Mouse (Mus musculus): ENCODE results near the gene Gsk3b. TPM values are rescaled to one million over a fixed set of nuclear protein-coding genes. Genes with fewer than 3 reads are reported as not detected.

The Gsk3b gene
- polyA plus RNA-seq, 1 experiment from 2014 or later, result 197 TPM

GRCm38 (mm10) chr16:38255927-38256326 lies 167.1 kb downstream of the Gsk3b start:
- Histone ChIP-seq H3K27ac (replicated peaks; ENCODE audit: low read depth, low read length) (no peak overlapping the region), H3K4me1 (ENCODE audit: control insufficient read depth, insufficient read depth, low read length) (no peaks in the 10 kb centered on the region), H3K36me3 (ENCODE audit: control insufficient read depth, insufficient read depth, low read length) (no peaks in the 10 kb centered on the region), H3K9me3 (ENCODE audit: control insufficient read depth, low read length) (no peaks in the 10 kb centered on the region), H3K9ac (replicated peaks; ENCODE audit: low read length) (no peak overlapping the region), H3K4me2 (ENCODE audit: low read length) (no peak overlapping the region), H3K27me3 (ENCODE audit: control insufficient read depth, insufficient read depth, low read length) (no peaks in the 10 kb centered on the region), H3K4me3 (replicated peaks; ENCODE audit: low read depth, low read length) (no peak overlapping the region)
- ATAC-seq (ENCODE audit: low FRiP score, low TSS enrichment) (no peak), DNase-seq (no peak)
- WGBS, result 93% methylated on average over 9 of the region's 9 CpGs

- H3K9me3 ChIP-seq (ENCODE audit: control insufficient read depth, low read length), result no peaks in the 10 kb centered on the region
- H3K27ac ChIP-seq (replicated peaks; ENCODE audit: low read depth, low read length), result no peak overlapping the region
- H3K4me3 ChIP-seq (replicated peaks; ENCODE audit: low read depth, low read length), result no peak overlapping the region
- ATAC-seq (ENCODE audit: low FRiP score, low TSS enrichment), result no peak
- no peaks in the 10 kb centered on the region for H3K27me3 ChIP-seq (ENCODE audit: control insufficient read depth, insufficient read depth, low read length)
- H3K9ac ChIP-seq (replicated peaks; ENCODE audit: low read length), result no peak overlapping the region
- WGBS, result 86% methylated on average over 3 of the region's 3 CpGs
- no peak overlapping the region for H3K4me2 ChIP-seq (ENCODE audit: low read length)
- H3K4me1 ChIP-seq (ENCODE audit: control insufficient read depth, insufficient read depth, low read length), result peaks cover 5% of the 10 kb centered on the region; the same call in 1 of the 2 replicates
- DNase-seq, result no peak
- H3K36me3 ChIP-seq (ENCODE audit: control insufficient read depth, insufficient read depth, low read length), result no peaks in the 10 kb centered on the region
These were observed 182.8 kb downstream of the Gsk3b start for GRCm38 (mm10) chr16:38271601-38272000.

GRCm38 (mm10) chr16:38272483-38272882 lies 183.7 kb downstream of the Gsk3b start:
- Histone ChIP-seq H3K9me3 (ENCODE audit: control insufficient read depth, low read length) (no peaks in the 10 kb centered on the region), H3K4me2 (ENCODE audit: low read length) (no peak overlapping the region), H3K27me3 (ENCODE audit: control insufficient read depth, insufficient read depth, low read length) (no peaks in the 10 kb centered on the region), H3K9ac (replicated peaks; ENCODE audit: low read length) (no peak overlapping the region), H3K4me1 (ENCODE audit: control insufficient read depth, insufficient read depth, low read length) (peaks cover 5% of the 10 kb centered on the region; the same call in 1 of the 2 replicates), H3K36me3 (ENCODE audit: control insufficient read depth, insufficient read depth, low read length) (no peaks in the 10 kb centered on the region), H3K27ac (replicated peaks; ENCODE audit: low read depth, low read length) (no peak overlapping the region), H3K4me3 (replicated peaks; ENCODE audit: low read depth, low read length) (no peak overlapping the region)
- ATAC-seq (ENCODE audit: low FRiP score, low TSS enrichment), result no peak; the same call in 1 of the 2 replicates
- peak; percentile 69 for DNase-seq
- WGBS, result 26% methylated on average over 5 of the region's 5 CpGs

- H3K4me1 ChIP-seq (ENCODE audit: control insufficient read depth, insufficient read depth, low read length), result peaks cover 5% of the 10 kb centered on the region; the same call in 1 of the 2 replicates
- no peak overlapping the region for H3K4me3 ChIP-seq (replicated peaks; ENCODE audit: low read depth, low read length)
- no peaks in the 10 kb centered on the region for H3K36me3 ChIP-seq (ENCODE audit: control insufficient read depth, insufficient read depth, low read length)
- no peak overlapping the region for H3K27ac ChIP-seq (replicated peaks; ENCODE audit: low read depth, low read length)
- H3K4me2 ChIP-seq (ENCODE audit: low read length), result no peak overlapping the region
- H3K9me3 ChIP-seq (ENCODE audit: control insufficient read depth, low read length), result no peaks in the 10 kb centered on the region
- H3K9ac ChIP-seq (replicated peaks; ENCODE audit: low read length), result no peak overlapping the region
- no peak for ATAC-seq (ENCODE audit: low FRiP score, low TSS enrichment)
- no peak for DNase-seq
- 87% methylated on average over 2 of the region's 2 CpGs for WGBS
- H3K27me3 ChIP-seq (ENCODE audit: control insufficient read depth, insufficient read depth, low read length), result no peaks in the 10 kb centered on the region
These were observed 185.9 kb downstream of the Gsk3b start for GRCm38 (mm10) chr16:38274737-38275136.

GRCm38 (mm10) chr16:38279794-38280193 lies 191.0 kb downstream of the Gsk3b start:
- Histone ChIP-seq H3K27ac (replicated peaks; ENCODE audit: low read depth, low read length) (no peak overlapping the region), H3K4me3 (replicated peaks; ENCODE audit: low read depth, low read length) (no peak overlapping the region), H3K36me3 (ENCODE audit: control insufficient read depth, insufficient read depth, low read length) (no peaks in the 10 kb centered on the region), H3K9ac (replicated peaks; ENCODE audit: low read length) (no peak overlapping the region), H3K4me1 (ENCODE audit: control insufficient read depth, insufficient read depth, low read length) (no peaks in the 10 kb centered on the region), H3K9me3 (ENCODE audit: control insufficient read depth, low read length) (no peaks in the 10 kb centered on the region), H3K27me3 (ENCODE audit: control insufficient read depth, insufficient read depth, low read length) (no peaks in the 10 kb centered on the region), H3K4me2 (ENCODE audit: low read length) (no peak overlapping the region)
- DNase-seq (no peak), ATAC-seq (ENCODE audit: low FRiP score, low TSS enrichment) (no peak)
- 94% methylated on average over 5 of the region's 5 CpGs for WGBS

- Histone ChIP-seq H3K9ac (replicated peaks; ENCODE audit: low read length) (no peak overlapping the region), H3K4me1 (ENCODE audit: control insufficient read depth, insufficient read depth, low read length) (no peaks in the 10 kb centered on the region), H3K36me3 (ENCODE audit: control insufficient read depth, insufficient read depth, low read length) (no peaks in the 10 kb centered on the region), H3K27ac (replicated peaks; ENCODE audit: low read depth, low read length) (no peak overlapping the region), H3K4me2 (ENCODE audit: low read length) (no peak overlapping the region), H3K4me3 (replicated peaks; ENCODE audit: low read depth, low read length) (no peak overlapping the region), H3K27me3 (ENCODE audit: control insufficient read depth, insufficient read depth, low read length) (no peaks in the 10 kb centered on the region), H3K9me3 (ENCODE audit: control insufficient read depth, low read length) (no peaks in the 10 kb centered on the region)
- DNase-seq (no peak), ATAC-seq (ENCODE audit: low FRiP score, low TSS enrichment) (no peak)
- 82% methylated on average over 7 of the region's 7 CpGs for WGBS
These were observed 192.2 kb downstream of the Gsk3b start for GRCm38 (mm10) chr16:38280951-38281350.

GRCm38 (mm10) chr16:38282559-38283160 lies 193.9 kb downstream of the Gsk3b start:
- Histone ChIP-seq H3K9me3 (ENCODE audit: control insufficient read depth, low read length) (no peaks in the 10 kb centered on the region), H3K36me3 (ENCODE audit: control insufficient read depth, insufficient read depth, low read length) (no peaks in the 10 kb centered on the region), H3K4me3 (replicated peaks; ENCODE audit: low read depth, low read length) (no peak overlapping the region), H3K4me1 (ENCODE audit: control insufficient read depth, insufficient read depth, low read length) (no peaks in the 10 kb centered on the region), H3K27ac (replicated peaks; ENCODE audit: low read depth, low read length) (no peak overlapping the region), H3K27me3 (ENCODE audit: control insufficient read depth, insufficient read depth, low read length) (no peaks in the 10 kb centered on the region), H3K9ac (replicated peaks; ENCODE audit: low read length) (no peak overlapping the region), H3K4me2 (ENCODE audit: low read length) (no peak overlapping the region)
- ATAC-seq (ENCODE audit: low FRiP score, low TSS enrichment) (no peak), DNase-seq (no peak)
- 87% methylated on average over 7 of the region's 7 CpGs for WGBS

GRCm38 (mm10) chr16:38283300-38283699 lies 194.5 kb downstream of the Gsk3b start:
- H3K27ac ChIP-seq (replicated peaks; ENCODE audit: low read depth, low read length), result no peak overlapping the region
- no peak overlapping the region for H3K9ac ChIP-seq (replicated peaks; ENCODE audit: low read length)
- H3K4me1 ChIP-seq (ENCODE audit: control insufficient read depth, insufficient read depth, low read length), result no peaks in the 10 kb centered on the region
- H3K4me3 ChIP-seq (replicated peaks; ENCODE audit: low read depth, low read length), result no peak overlapping the region
- no peak for ATAC-seq (ENCODE audit: low FRiP score, low TSS enrichment)
- no peak overlapping the region for H3K4me2 ChIP-seq (ENCODE audit: low read length)
- no peaks in the 10 kb centered on the region for H3K27me3 ChIP-seq (ENCODE audit: control insufficient read depth, insufficient read depth, low read length)
- WGBS, result 31% methylated on average over 3 of the region's 3 CpGs
- H3K9me3 ChIP-seq (ENCODE audit: control insufficient read depth, low read length), result no peaks in the 10 kb centered on the region
- DNase-seq, result peak; percentile 2
- no peaks in the 10 kb centered on the region for H3K36me3 ChIP-seq (ENCODE audit: control insufficient read depth, insufficient read depth, low read length)

GRCm38 (mm10) chr16:38285801-38286200 lies 197.0 kb downstream of the Gsk3b start:
- no peak for ATAC-seq (ENCODE audit: low FRiP score, low TSS enrichment)
- whole genome bisulfite sequencing, result 90% methylated on average over 7 of the region's 7 CpGs
- H3K36me3 ChIP-seq (ENCODE audit: control insufficient read depth, insufficient read depth, low read length), result no peaks in the 10 kb centered on the region
- no peak for DNase-seq
- no peaks in the 10 kb centered on the region for H3K9me3 ChIP-seq (ENCODE audit: control insufficient read depth, low read length)
- no peak overlapping the region for H3K4me3 ChIP-seq (replicated peaks; ENCODE audit: low read depth, low read length)
- H3K4me2 ChIP-seq (ENCODE audit: low read length), result no peak overlapping the region
- no peaks in the 10 kb centered on the region for H3K4me1 ChIP-seq (ENCODE audit: control insufficient read depth, insufficient read depth, low read length)
- H3K9ac ChIP-seq (replicated peaks; ENCODE audit: low read length), result no peak overlapping the region
- H3K27me3 ChIP-seq (ENCODE audit: control insufficient read depth, insufficient read depth, low read length), result no peaks in the 10 kb centered on the region
- H3K27ac ChIP-seq (replicated peaks; ENCODE audit: low read depth, low read length), result no peak overlapping the region
